Comparison of ENCODE assay signal across 1 mouse cellular context in the genomic region with DNA sequence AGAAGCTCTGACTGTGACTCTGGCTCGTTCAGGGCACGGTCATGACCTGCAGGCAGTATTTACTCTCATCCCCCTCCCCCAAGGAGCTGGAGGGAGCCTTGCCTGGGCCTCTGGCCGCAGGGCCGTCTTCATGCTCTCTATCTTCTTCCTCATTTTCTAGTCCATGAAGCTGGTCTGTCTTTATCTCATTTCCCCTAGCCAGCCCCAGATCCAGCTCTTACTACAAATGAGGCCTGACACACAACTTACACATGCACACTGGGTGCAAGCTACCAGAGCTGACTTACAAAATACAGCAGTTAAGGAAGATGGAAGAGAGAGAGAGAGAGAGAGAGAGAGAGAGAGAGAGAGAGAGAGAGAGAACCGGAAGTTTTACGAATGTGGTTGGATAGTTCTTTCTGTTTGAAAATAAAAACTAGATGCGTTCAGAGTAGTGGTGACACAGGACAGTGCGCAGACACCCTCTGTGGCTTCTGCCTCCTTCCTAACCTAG.
TF ChIP-seq lines count a peak whose summit lies in the region.

No protein-coding gene starts in this region.

TF ChIP-seq in MEL, 35 proteins besides CTCF, POLR2A, EP300 and RAD21 (continued from another document):
- TF ChIP-seq ETS1 (IDR thresholded peaks at IDR 0.05; ENCODE audit: low read depth, low read length) (peak; percentile 87), GATA1 (IDR thresholded peaks at IDR 0.05; ENCODE audit: low read depth, low read length) (peak; percentile 85), CHD2 (IDR thresholded peaks at IDR 0.05; ENCODE audit: low read length) (peak; percentile 48), MEF2A (IDR thresholded peaks at IDR 0.05; ENCODE audit: extremely low read depth, insufficient replicate concordance, low read depth, low read length, poor library complexity, severe bottlenecking) (no peak), ZKSCAN1 (IDR thresholded peaks at IDR 0.05; ENCODE audit: low read depth, low read length) (no peak), ZC3H11A (IDR thresholded peaks at IDR 0.05; ENCODE audit: low read depth, low read length) (no peak), ZMIZ1 (IDR thresholded peaks at IDR 0.05; ENCODE audit: low read depth, low read length) (peak; percentile 58; the same call in 1 of the 2 replicates), KAT2A (conservative IDR thresholded peaks at IDR 0.05; ENCODE audit: low read depth, low read length) (no peak; the same call in 1 of the 2 replicates), MAFK (IDR thresholded peaks at IDR 0.05; ENCODE audit: borderline replicate concordance, low read depth, low read length) (no peak), RCOR1 (IDR thresholded peaks at IDR 0.05; ENCODE audit: low read depth, low read length) (peak; percentile 65; the same call in 1 of the 2 replicates), MXI1 (IDR thresholded peaks at IDR 0.05; ENCODE audit: low read depth, low read length) (peak; percentile 77; the same call in 1 of the 2 replicates), BHLHE40 (IDR thresholded peaks at IDR 0.05; ENCODE audit: borderline replicate concordance, low read depth, low read length) (peak; percentile 33; the same call in 1 of the 2 replicates), POLR2AphosphoS2 (IDR thresholded peaks at IDR 0.05; ENCODE audit: low read length) (no peak), JUND (IDR thresholded peaks at IDR 0.05; ENCODE audit: low read depth, low read length) (peak; percentile 99), USF1 (IDR thresholded peaks at IDR 0.05; ENCODE audit: low read depth, low read length) (0 out of 2 replicates have a peak, but pooled peaks have one; percentile 7)
TF ChIP-seq in MEL: peak in this region for 21.
